Mouse (Mus musculus): ENCODE measurements around the gene Ano6.

- TF ChIP-seq POLR2A (IDR thresholded peaks at IDR 0.05; ENCODE audit: insufficient read length, low read depth) (no peak), USF1 (IDR thresholded peaks at IDR 0.05; ENCODE audit: low read depth) (no peak), MYOD1 (IDR thresholded peaks at IDR 0.05; ENCODE audit: control insufficient read depth in 1 of 3, insufficient read length in 2 of 3, low read depth in 2 of 3) (no peak), REST (IDR thresholded peaks at IDR 0.05; ENCODE audit: insufficient read depth, insufficient read length) (no peak), MYOG (IDR thresholded peaks at IDR 0.05; ENCODE audit: control insufficient read depth in 1 of 3, insufficient read depth in 1 of 3, insufficient read length in 2 of 3, low read depth in 2 of 3) (no peak), MAX (IDR thresholded peaks at IDR 0.05; ENCODE audit: low read depth) (no peak), E2F4 (IDR thresholded peaks at IDR 0.05; ENCODE audit: insufficient read depth) (no peak), POLR2AphosphoS2 (IDR thresholded peaks at IDR 0.05; ENCODE audit: insufficient read length, low read depth) (no peak)
These were observed 82.6 kb downstream of the Ano6 start for GRCm38 (mm10) chr15:95873276-95873675.

Measured in myocyte (in vitro differentiated cells).